Mouse (Mus musculus) kidney, adult 8-10 months (tissue): ENCODE measurements around the gene Kpna4.
"Not testable (repeated sequence)": the region's sequence is repeated elsewhere in the genome, so short reads cannot be mapped to it uniquely, and the experiment has no call there.

ENCODE experiments used
- DNase-seq, 2 experiments: peaks; one replicate each; pipeline ENCODE4 v3.0.0; 2022

Kpna4 gene

DNA sequence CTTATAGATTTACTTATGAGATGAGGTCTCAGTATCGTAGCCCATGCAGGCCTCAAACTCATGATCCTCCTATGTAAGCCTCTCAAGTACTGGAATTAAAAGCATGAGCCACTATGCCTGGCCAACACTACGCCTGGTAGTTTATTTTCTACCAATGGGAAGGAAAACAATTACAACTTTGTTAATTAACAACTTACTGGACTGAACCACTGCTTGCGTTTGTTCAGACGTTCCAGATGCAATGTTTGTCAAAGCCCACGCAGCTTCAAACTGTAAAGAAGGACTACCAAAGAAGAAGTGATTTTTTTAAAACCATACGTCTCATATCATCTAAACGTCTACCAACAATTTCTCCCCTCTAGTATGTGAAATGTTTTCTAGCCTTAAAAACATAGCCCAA, 32.5 kb downstream of the Kpna4 start:
- DNase-seq: peak; percentile 28 to 30

DNA sequence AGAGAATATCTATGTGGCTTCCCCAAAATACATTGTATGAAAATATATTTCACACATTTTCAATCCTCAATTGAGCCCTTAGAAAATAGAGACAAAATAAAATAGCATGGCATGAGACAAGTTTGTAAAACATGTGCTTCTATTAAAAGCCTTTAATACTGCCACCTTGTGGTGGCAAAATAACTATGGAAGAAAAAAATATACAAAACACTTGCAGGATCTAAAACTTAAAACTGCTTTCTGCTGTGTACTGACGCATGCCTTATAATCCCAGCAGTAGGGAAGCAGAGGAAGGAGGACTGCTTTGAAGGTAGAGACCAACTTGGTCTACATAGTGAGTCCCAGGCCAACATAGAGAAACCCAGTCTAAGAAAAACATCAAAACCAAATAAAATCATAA, 62.9 kb downstream of the Kpna4 start:
- no peak for DNase-seq

- no peak for DNase-seq
Measured at GRCm38 (mm10) chr3:69062764-69063163, 64.1 kb downstream of the Kpna4 start.

- no peak for DNase-seq
Measured at GRCm38 (mm10) chr3:69060672-69061071, 66.2 kb downstream of the Kpna4 start.

GRCm38 (mm10) chr3:69055871-69056270, 71.0 kb downstream of the Kpna4 start:
- no peak for DNase-seq

DNA sequence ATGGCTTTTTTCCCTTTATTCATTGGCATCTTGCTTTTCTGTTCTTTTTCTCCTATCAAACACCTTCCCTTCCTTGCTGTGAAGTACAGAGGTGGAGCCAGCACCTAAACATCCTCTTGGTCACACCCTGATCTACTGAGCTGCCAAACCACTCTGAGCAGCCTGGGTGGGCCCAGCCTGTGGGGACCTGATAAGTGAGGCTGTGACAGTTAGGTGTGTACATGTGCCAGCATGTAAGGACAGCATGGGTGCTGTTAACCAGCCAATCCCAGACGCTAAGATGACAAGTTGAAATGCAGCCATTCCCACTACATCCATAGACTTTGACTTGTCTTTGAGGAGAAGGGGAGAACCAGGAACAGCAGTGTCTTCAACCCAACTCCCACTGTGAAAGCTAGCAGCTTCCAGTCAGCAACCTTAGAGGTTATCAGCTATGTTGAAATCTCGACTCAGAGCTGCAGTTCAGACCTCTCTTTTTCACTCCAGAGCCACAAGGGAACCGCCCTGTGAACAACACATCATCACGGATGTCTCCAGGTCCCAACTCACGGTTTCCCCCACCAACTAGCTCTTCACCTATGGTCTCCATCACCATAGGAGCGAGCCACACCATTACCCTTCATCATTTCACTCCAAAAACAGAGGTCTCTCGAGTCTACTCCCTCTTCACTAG, 72.0 kb downstream of the Kpna4 start:
- DNase-seq: no peak

DNA sequence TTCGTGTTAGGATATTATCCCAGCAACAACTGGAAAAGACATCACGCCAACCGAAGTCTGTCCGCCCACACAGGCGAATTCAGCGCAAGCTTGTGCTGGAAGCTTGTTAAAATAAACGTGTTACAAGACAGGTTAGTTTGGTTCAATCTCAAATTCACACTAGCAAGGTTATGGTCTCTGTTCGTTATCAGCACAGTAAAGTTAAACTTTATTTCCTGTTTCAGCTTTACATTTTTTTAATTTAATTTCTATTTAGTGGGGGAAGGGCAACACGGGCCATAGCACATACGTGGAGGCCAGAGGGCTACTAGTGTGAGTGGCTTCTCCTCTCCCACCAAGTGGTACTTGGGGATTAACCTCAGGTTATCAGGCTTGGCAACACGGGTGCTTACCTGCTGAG, 75.0 kb downstream of the Kpna4 start:
- DNase-seq: no peak

DNA sequence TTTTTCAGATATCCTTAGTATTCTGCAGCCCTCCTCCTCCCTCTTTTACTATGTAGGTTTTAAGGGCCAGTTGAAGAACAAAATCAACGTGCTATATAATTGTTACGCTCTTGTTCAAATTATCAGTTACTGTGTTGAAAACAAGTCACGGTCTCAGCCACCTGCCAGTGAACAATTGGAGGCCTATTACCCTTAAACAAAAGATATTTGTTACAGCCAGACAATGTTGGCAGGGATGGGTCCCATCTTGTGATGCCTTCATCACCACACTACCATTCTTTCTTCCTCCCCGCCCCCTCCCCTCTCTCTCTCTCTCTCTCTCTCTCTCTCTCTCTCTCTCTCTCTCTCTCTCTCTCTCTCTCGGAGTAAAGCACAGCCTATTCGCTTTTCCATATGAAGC, 77.9 kb downstream of the Kpna4 start:
- no peak for DNase-seq

- DNase-seq: no peak
Measured at GRCm38 (mm10) chr3:69047684-69048083, 79.2 kb downstream of the Kpna4 start.

DNA sequence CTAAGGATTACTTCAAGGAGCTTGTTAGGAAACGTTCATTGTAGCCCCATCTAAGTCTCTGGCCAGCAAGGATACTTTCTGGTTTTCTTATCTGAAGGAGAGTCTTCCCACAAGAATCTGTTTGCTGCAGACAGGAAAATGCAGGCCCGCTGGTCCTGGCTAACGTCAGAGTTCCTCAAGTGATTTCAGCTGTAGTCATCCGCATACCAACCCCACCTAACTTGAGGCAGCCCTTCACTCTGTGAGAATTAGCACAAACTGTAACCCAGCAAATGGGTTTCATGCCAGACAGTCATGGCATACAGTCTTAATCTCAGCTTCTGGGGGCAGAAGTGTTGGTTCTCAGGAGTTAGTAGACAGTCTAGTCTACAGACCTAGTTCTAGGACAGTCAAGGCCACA, 80.4 kb downstream of the Kpna4 start:
- DNase-seq: no peak

DNA sequence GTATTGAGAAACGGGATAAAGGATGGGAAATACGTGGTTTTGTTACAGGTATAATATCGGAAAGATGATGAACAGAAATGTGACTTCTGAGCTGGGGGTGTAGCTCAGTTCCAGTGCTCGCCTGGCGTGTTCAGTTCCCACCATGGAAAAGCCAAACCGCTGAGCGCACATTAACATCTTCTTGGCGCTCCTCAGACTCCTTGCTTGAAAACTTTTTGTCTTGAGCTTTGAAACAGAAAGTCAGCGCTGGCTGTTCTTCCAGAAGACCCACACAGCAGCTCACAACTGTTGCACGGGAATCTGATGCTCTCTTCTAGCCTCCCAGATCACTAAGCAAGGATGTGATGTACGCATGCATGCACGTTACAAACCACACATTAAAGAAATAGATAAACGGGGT, 81.2 kb downstream of the Kpna4 start:
- DNase-seq: no peak

GRCm38 (mm10) chr3:69045400-69045703, 81.6 kb downstream of the Kpna4 start:
- DNase-seq: no peak

DNA sequence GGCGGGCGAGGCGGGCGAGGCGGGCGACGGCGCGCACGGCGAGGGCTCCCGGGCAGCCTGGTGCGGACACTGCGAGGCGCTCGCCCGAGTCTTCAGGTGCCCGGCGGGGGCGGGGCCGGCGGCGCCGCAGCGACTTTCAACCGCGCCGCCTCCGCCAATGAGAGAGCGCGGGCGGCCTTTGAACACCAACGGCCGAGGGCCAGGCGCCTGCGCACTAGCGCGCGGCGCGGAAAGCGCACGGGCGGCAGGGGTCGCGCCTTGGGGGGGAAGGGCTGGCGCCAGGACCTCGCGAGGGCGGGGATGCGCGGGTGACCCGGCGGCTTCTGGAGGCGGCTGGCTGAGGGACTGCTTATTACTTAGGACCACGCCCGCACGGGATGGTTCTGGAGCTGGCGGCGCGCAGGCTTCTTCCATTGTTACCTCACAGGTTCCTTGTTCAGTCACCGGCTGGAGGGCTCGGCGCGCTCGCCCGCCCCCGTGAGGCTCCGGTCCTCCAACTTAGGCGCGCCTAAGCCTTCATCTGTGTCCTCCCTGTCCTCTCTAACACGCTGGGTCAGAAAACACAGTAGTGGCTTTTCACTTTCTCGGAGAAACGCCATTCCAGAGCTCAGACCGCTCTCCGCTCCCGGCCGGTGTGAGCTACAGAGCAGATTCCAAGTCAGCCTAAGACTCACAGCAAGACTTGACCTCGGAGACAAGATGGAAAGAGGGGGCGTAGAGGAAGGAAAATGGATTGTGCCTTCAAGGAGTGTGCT, 82.1 kb downstream of the Kpna4 start, which contains the start of gene Trim59:
Gene Trim59 (minus strand): TSS at position 111 of the 755 bp plus-strand sequence.
- DNase-seq: peak; percentile 86 to 89

DNA sequence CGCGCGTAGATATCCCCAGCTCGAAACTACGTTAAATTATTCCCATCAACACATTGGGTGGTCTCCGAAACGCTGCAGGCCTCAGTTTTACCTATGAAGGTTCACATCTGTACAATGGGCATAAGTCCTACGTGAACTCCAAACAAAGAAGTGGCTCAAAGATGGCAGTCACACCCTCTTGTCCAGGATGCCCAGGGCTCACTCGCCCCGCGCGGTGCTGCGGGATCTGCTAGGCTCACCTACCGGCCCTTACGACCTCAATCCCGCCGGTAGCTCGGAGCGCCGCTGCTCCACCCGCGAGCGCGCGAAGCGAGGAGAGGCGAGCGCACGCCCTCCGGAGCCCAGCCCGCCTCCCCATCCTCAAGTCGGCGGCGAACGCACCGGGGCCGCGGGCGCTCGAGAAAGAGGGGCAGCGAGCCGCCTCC, 82.7 kb downstream of the Kpna4 start:
- DNase-seq: no peak

DNA sequence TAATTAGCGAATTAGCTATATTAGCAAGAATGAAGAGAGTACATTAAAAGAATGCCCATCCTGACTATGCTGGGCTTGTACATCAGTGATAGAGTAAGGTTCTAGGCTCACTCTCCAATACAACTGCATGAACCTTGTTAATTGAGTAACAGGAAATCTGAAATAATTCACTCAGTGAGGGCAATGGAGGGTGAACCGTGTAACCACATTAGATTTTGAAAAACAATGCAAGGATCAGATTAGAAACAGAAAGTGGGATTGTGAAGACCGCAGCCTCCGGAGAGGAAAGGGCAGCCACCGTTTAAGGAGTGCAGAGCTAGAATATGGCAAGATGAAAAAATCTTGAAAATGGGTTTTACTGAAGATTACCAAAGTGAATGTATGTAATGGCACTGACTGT, 85.6 kb downstream of the Kpna4 start:
- DNase-seq: no peak

DNA sequence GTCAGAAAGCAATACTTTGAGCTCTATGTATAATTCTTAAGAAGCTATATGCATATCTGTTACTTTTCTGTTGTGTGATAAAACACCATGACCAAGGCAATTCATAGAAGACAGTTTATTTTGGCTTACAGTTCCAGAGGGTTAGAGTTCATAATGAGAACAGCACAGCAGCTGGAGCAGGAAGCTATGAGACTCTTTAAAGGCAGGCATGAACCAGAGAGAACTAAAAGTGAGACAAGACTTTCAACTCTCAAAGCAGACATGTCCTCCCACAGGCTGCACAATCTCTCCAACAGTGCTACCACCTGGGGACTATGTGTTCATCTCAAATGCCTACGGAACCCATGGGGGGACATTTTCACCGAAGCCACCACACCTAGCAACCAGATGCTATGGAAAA, 86.8 kb downstream of the Kpna4 start:
- no peak for DNase-seq

GRCm38 (mm10) chr3:69026133-69026783, 100.7 kb downstream of the Kpna4 start:
- no peak for DNase-seq

GRCm38 (mm10) chr3:69020764-69021163, 106.1 kb downstream of the Kpna4 start:
- DNase-seq: no peak

DNA sequence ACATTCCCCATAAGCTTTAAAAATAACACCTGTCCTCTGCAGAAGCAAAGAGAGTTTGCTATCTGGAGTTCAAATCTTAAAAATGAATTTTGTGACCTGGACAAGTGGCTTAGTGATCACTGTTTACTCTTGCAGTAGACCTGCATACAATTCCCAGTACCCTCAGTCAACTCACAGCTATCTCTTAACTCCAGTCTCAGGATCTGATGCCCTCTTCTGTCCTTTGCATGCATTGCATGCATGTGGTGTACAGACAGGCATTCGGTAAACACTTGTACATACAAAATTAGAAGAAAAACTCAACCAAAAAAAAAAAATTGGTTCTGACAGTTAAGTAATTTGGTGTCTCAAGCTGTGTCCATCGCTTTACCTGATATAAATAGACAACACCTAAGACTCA, 106.6 kb downstream of the Kpna4 start:
- peak in 1 of 2 experiments; percentile 9 for DNase-seq

GRCm38 (mm10) chr3:69018635-69019034, 108.3 kb downstream of the Kpna4 start:
- DNase-seq: not testable (repeated sequence)

DNA sequence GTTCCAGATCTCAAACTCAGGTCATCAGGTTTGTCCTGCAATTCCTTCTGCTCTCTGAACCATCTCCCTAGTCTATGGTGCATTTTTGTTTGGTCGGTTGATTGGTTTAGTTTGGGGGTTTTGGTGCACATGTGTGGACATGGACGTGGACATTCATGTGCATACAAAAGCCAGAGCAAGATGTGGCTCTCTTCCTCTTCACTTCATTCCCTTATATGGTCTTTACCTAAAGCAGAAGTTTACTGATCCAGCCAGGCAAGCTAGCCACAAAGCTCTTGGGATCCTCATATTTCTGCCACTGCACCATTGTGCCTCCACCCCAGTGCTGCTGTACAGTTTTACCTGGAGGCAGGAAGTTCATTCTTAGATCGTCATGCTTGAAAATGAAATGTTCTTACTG, 109.7 kb downstream of the Kpna4 start:
- no peak for DNase-seq
